Mouse (Mus musculus): Measurements from ENCODE around the gene Ctnnbl1.

The Ctnnbl1 gene

GRCm38 (mm10) chr2:157736854-157737850 lies at the start of gene Ctnnbl1:
TSS of gene Ctnnbl1 (plus strand) at chr2:157737401.
- peak; percentile 99 for DNase-seq (ENCODE audit: low spot score)

GRCm38 (mm10) chr2:157687506-157687905 lies 49.7 kb upstream of the Ctnnbl1 start:
- no peak for DNase-seq (ENCODE audit: low spot score)

- DNase-seq (ENCODE audit: low spot score), result no peak
Measured at GRCm38 (mm10) chr2:157691266-157692105, 45.7 kb upstream of the Ctnnbl1 start.

GRCm38 (mm10) chr2:157692365-157692932 lies 44.8 kb upstream of the Ctnnbl1 start:
- DNase-seq (ENCODE audit: low spot score), result no peak

DNA sequence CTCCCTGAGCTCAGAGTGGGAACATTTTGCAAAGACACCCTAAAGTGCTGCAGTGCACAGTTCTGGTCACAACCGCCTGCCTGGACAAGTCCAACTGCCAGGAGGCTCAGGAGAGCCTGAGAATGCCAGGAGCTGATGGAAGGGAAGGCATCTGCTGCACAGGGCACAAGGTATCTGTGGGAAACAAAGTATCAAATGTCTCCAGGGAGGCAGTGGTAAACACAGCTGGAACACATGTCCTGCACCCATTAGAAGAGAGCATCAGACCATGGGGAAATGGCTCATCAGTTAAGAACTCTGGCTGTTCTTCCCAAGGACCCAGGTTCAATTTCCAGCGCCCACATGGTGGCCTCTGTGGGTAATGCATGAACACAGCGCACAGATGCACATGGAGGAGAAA lies 43.6 kb upstream of the Ctnnbl1 start:
- no peak for DNase-seq (ENCODE audit: low spot score)

DNA sequence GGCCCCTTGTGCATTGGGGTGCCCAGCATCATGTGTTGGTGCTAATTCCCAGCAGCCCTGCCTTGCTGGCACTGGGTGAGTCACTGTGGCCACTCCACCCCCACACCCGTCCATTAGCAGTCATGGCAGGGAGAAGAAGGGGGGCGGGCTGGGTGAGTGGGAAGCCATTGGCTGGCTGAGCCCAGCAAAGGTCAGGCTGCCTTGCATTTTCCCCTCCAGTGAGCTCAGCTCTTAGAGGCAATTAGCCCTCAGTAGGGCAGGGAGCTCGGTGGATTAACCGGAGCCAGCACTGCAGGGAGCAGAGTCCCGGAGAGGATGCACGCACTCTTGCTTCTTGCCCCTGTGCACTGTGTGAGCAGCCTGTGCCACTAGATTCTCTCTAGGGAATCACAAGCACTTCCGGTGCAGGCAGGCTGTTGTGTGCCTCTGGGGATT lies 40.9 kb upstream of the Ctnnbl1 start:
- DNase-seq (ENCODE audit: low spot score), result peak; percentile 22

GRCm38 (mm10) chr2:157703155-157703554 lies 34.0 kb upstream of the Ctnnbl1 start:
- DNase-seq (ENCODE audit: low spot score), result no peak

DNA sequence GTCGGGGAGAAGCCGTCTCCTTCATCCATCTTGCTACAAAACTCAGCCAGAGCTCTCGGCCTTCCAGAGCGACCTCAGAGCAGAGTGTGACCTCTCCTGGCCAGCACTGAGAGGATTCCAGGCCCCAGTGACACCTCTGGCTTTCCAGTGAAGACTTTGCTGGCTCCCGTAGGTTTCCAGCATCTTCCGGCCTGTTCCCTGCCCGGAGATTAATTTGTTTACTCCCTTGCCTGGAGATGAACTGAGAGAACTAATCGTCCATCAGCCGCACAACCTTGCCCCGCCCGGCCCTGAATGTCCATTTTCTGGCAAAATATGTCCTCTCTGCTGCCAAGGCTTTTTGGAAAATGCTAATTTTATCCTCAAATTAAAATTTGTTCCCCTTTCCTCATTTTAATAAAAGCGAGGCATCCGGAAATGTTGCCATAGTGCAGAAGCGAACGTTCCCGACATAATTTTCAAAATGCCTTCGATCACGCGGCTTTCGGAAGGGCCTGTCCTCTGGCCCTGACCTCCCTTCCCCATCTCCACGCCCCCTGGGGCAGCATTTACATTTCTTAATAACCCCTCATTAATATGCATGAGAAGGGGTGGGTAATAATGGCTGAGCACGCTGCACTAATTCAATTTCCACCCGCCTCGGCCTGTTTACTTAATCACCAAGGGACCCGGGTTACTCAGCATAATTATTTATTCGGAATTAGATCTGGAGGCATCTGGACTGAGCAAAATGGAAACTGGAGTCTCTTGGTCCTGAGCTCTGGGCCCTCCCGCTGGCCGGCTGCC lies 32.0 kb upstream of the Ctnnbl1 start:
- no peak for DNase-seq (ENCODE audit: low spot score)

DNA sequence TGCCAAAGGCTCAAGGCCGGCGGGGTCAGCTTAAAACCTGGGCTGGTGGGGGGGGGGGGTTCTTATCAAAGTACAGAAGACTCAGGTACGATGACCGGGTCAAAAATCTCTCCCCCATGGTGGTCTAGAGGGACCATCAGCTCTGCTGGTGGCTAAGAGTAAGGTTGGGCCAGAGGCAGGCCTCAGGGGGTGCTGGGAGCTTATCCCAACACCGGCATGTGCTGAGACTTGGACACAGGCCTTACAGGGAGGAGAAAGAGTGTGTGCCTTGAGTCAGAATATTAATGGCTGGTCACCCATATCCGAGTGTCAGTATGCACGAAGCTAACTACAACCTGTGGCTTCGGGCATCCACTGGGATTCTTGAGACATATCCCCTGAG lies 31.4 kb upstream of the Ctnnbl1 start:
- DNase-seq (ENCODE audit: low spot score), result no peak

DNA sequence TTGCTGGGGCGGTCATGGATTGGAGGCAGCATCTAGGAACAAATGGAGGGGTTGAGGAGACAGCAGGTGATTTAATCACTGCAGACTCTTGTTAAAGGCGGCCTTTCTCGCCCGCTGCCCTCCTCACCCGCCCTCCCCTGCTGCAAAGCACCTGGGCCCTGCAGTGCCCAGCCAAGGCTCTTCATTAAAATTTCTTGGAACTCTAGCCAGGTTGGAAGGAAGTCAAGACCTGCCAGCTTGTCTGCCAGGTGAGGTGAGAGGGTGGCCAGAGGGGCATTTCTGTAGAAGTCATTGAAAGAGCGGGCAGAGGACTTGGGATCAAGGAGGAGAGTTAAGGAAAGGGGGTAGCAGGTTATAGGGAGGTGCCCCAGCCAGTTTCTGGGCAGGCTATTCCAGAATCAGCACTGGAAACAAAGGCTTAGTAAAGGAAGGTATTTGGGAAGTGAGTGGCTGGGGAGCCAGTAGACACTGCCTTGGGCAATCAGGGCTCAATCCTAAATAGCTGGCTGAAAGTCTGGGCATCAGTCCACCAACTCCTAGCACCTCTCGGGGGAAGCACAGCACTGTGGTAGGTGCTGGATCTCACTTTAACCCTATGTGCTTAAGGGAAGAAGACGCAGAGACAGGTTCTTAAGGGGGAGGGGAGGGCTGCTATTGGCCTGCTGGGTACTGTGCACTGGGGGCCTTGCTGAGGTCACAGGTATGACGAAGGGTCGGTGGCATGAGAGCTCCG lies 29.8 kb upstream of the Ctnnbl1 start:
- no peak for DNase-seq (ENCODE audit: low spot score)

DNA sequence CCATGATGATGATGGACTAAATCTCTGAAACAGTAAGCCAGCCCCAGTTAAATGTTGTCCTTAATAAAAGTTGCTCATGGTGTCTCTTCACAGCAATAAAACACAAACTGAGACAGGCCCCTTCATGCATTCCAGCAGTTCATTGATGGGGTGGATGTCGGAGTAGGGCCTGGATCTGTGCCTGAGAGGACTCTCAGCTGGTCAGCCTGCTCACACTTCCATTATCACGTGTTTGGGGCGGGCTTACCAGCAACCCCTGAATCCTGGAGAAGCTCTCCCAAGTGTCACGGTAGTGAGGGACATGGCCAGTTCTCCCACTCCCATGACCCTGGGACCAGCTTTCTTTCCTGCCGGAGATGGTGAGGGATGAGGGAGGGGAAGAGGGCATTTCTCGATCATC lies 24.5 kb upstream of the Ctnnbl1 start:
- no peak for DNase-seq (ENCODE audit: low spot score)

GRCm38 (mm10) chr2:157715586-157716191 lies 21.5 kb upstream of the Ctnnbl1 start:
- peak; percentile 64 for DNase-seq (ENCODE audit: low spot score)

- no peak for DNase-seq (ENCODE audit: low spot score)
Measured at GRCm38 (mm10) chr2:157718441-157718840, 18.8 kb upstream of the Ctnnbl1 start.

GRCm38 (mm10) chr2:157723883-157724573 lies 13.2 kb upstream of the Ctnnbl1 start:
- DNase-seq (ENCODE audit: low spot score), result no peak

DNA sequence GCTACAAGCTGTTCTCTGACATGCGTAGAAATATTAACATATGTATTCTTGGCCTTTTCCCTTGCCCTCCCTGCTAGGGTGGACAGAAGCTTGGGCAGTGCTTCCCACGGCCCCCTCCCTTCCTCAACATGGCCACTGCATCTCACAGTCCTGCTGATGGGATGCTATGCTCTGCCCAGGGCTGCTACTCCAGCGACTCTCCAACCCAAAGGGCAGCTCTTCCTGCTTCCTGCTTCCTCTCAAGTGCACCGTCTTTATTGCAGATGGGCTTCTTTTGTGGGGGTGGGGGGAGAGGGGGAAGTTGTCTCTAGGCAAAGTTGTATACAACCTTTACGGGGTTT lies 12.7 kb upstream of the Ctnnbl1 start:
- no peak for DNase-seq (ENCODE audit: low spot score)

DNA sequence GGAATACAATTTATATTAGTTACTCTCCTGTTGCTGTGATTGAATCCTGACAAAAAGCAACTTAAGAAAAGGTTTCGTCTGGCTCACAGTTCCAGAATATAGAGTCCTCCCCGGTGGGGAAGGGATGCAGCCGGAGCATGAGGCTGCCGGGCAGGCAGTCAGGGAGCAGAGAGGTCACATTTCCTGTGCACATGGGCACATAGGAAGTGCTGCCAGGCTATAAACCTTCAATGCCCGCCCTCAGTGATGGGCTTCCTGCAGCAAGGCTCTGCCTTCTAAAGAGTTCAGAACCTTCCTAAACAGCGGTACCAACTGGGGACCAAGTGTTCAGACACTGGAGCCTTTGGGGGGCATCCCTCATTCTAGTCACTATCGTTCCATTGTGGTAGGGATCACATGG lies 7.4 kb downstream of the Ctnnbl1 start:
- DNase-seq (ENCODE audit: low spot score), result no peak

GRCm38 (mm10) chr2:157745735-157746134 lies 8.5 kb downstream of the Ctnnbl1 start:
- no peak for DNase-seq (ENCODE audit: low spot score)

GRCm38 (mm10) chr2:157746558-157746957 lies 9.4 kb downstream of the Ctnnbl1 start:
- DNase-seq (ENCODE audit: low spot score), result no peak

DNA sequence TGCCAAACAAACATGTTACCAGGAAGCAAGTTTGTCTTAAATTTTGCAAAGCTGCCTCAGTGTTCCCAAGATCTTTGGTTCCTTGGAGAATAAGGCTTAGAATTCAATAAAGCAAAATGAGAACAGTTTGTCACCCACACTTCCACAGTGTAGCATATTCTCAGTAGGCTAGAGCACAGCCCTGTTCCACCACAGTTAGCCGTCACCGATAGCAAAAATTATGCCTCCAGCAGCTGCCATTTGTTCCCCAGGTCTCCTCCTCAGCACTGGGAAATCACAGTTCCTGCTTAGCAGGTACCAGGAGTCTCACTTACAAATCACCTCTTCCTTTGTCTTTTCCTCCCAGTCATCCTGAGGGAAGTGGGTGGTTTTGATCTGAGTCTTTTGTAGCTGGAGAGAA lies 10.8 kb downstream of the Ctnnbl1 start:
- no peak for DNase-seq (ENCODE audit: low spot score)

- DNase-seq (ENCODE audit: low spot score), result no peak
Measured at GRCm38 (mm10) chr2:157750481-157750880, 13.3 kb downstream of the Ctnnbl1 start.
